Mouse (Mus musculus) olfactory bulb, adult 2 months (tissue): Measurements from ENCODE around the gene Relch. TPM values are rescaled to one million over a fixed set of nuclear protein-coding genes. Genes with fewer than 3 reads are reported as not detected.
A peak's percentile ranks its signal among the peaks of the same experiment; 100 is the strongest.

Experiments
- H3K27ac ChIP-seq: fragments of 200-500 bp; 2 replicates; pipeline ENCODE4 v1.5.1; 2012; ENCODE audit warnings: low read depth, low read length; ENCODE audit not compliant: insufficient read depth
- H3K4me1 ChIP-seq: fragments of 200-500 bp; 2 replicates; pipeline ENCODE4 v1.6.1; 2012; ENCODE audit warnings: low read length; ENCODE audit not compliant: control insufficient read depth, insufficient read depth
- H3K4me3 ChIP-seq: fragments of 200-500 bp; 2 replicates; pipeline ENCODE4 v1.5.1; 2012; ENCODE audit warnings: mild to moderate bottlenecking, low read depth, low read length, moderate library complexity; ENCODE audit not compliant: insufficient read depth
- CTCF ChIP-seq: fragments of 200-500 bp; IDR thresholded peaks from 2 replicates; pipeline ENCODE4 v1.5.1; 2012; ENCODE audit warnings: low read depth, mild to moderate bottlenecking, low read length, moderate library complexity; ENCODE audit not compliant: insufficient read depth
- POLR2A ChIP-seq: fragments of 200-500 bp; IDR thresholded peaks from 2 replicates; pipeline ENCODE4 v1.6.1; 2012; ENCODE audit warnings: mild to moderate bottlenecking, low read depth, low read length, moderate library complexity; ENCODE audit not compliant: insufficient read depth
- WGBS: fragments of 180-500 bp; shearing (Covaris S2); methylation state at CpG from one replicate; pipeline ENCODE4 v1.1.7; 2018; 5-methylcytosine and 5-hydroxymethylcytosine counted together
- polyA plus RNA-seq: library from polyadenylated mRNA; stranded (reverse); fragments of >200 nt; gene quantifications from 2 replicates; pipeline ENCODE4 v1.2.4, GENCODE M21; 2012; ENCODE audit warnings: low replicate concordance; ENCODE audit not compliant: missing spikeins, insufficient read depth, insufficient read length

Relch gene
- 163 TPM in 1 of 2 replicates, not detected in the other for polyA plus RNA-seq

- WGBS = under 1% methylated on average over 41 of the region's 41 CpGs
- Histone ChIP-seq H3K27ac (peak within 1 kb of the TSS; percentile 84), H3K4me1 (peaks cover 5% of the 10 kb centered on the region), H3K4me3 (peak within 1 kb of the TSS; percentile 98)
- TF ChIP-seq CTCF = peak; percentile 12; the same call in 1 of the 2 replicates
- TF ChIP-seq POLR2A = peak; percentile 60
Measured at GRCm38 (mm10) chr1:105663171-105663961, at the start of gene Relch, which contains the start of gene Pign. Gene Relch, plus strand, starts transcription at chr1:105663861. Gene Pign, minus strand, starts transcription at chr1:105663677.

DNA sequence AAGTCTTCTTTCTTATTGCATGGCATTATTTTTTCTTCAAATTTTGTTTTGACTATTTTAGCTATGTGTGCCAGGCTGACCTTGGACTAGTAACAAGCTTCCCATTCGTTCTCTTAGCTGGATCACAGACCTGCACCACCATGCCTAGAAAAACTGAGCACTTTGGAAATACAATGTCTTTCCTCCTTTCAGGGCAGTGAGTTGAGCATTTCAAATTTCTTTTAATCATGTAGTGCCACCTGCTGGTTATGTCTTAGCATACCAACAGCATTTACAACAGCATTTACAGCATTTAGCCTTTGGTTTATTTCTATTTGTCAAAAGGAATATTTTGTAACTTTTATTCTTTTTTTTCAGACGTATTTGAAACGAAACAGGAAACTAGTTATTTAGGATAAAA is 33.2 kb upstream of the Relch start:
- H3K27ac ChIP-seq = no peak overlapping the region
- WGBS = 22% methylated on average over 3 of the region's 3 CpGs
- TF ChIP-seq CTCF (no peak), POLR2A (no peak)
- no peaks in the 10 kb centered on the region for H3K4me1 ChIP-seq
- no peak overlapping the region for H3K4me3 ChIP-seq

DNA sequence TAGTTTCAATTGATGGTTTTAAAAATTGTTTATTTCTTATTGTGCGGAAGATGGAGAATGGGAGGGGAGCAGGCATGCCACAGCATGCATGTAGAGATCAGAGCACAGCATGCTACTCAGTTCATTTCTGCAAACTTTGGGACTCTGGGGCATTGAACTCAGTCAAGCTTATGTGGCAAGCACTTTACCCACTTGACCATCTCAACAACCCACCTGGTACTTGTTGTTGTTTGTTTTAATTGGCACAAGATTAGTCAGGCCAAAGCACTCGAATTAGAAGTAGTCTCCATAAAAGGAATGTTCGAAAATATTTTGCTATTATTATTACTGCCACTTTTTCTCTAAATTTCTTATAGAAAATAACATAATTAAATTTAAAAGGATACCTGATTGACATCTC is 19.6 kb upstream of the Relch start:
- TF ChIP-seq POLR2A = no peak
- no peak for TF ChIP-seq CTCF
- no peak overlapping the region for H3K4me3 ChIP-seq
- H3K4me1 ChIP-seq = no peaks in the 10 kb centered on the region
- WGBS = 87% methylated on average over 3 of the region's 3 CpGs
- no peak overlapping the region for H3K27ac ChIP-seq

GRCm38 (mm10) chr1:105650650-105651049 is 13.0 kb upstream of the Relch start:
- no peak for TF ChIP-seq CTCF
- no peak for TF ChIP-seq POLR2A
- Histone ChIP-seq H3K4me3 (no peak overlapping the region), H3K27ac (no peak overlapping the region), H3K4me1 (no peaks in the 10 kb centered on the region)
- WGBS = 97% methylated on average over 1 of the region's 1 CpGs

DNA sequence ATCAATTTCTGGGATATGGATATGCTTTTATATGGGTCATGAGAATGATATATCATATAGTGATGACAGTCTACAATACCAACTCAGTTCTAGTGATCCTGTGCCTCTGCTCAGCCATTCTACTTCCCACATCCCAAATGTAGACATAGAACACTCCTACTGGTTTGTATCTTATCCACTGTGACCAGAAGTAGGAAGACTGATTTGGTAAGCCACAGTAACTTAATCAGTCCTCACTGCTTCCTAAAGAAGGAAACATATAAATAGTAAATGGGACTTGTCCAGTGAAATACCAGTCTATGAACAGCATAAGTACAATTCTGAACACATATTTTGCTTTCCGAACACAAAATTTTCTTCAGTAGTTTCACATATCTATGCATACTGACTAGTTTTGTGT is 9.7 kb upstream of the Relch start:
- Histone ChIP-seq H3K4me3 (no peak overlapping the region), H3K4me1 (no peaks in the 10 kb centered on the region), H3K27ac (no peak overlapping the region)
- TF ChIP-seq CTCF = no peak
- TF ChIP-seq POLR2A = no peak
- WGBS = 98% methylated on average over 1 of the region's 1 CpGs

- 22% methylated on average over 3 of the region's 3 CpGs for WGBS
- no peaks in the 10 kb centered on the region for H3K4me1 ChIP-seq
- no peak overlapping the region for H3K4me3 ChIP-seq
- H3K27ac ChIP-seq = no peak overlapping the region
- TF ChIP-seq POLR2A = no peak
- no peak for TF ChIP-seq CTCF
Measured at GRCm38 (mm10) chr1:105660015-105660414, 3.6 kb upstream of the Relch start.

DNA sequence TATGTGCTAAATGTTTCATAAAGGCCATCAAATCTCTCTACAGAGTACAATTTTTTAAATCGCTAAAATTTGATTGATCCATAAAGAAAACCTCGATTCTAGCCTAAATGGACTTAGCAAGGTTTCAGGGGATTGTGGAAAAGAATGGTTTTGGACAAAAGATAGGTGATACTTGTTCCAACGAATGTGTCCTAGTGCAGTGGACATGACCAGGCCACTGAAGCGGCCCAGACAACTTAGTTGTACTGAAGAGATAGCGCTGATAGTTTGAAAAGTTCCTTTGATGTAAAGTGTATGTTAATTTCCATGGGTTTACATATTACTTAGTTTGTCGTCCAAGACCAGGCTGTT is 866 bp upstream of the Relch start:
- Histone ChIP-seq H3K27ac (no peak overlapping the region), H3K4me3 (peak overlapping the region; percentile 98), H3K4me1 (peaks cover 5% of the 10 kb centered on the region)
- TF ChIP-seq POLR2A = no peak
- TF ChIP-seq CTCF = no peak
- WGBS = 8% methylated on average over 6 of the region's 6 CpGs

GRCm38 (mm10) chr1:105663962-105664812 is 526 bp downstream of the Relch start:
- Histone ChIP-seq H3K4me3 (peak overlapping the region; percentile 98), H3K4me1 (peaks cover 5% of the 10 kb centered on the region), H3K27ac (peak overlapping the region; percentile 84)
- TF ChIP-seq POLR2A (no peak), CTCF (no peak)
- WGBS = under 1% methylated on average over 68 of the region's 68 CpGs

DNA sequence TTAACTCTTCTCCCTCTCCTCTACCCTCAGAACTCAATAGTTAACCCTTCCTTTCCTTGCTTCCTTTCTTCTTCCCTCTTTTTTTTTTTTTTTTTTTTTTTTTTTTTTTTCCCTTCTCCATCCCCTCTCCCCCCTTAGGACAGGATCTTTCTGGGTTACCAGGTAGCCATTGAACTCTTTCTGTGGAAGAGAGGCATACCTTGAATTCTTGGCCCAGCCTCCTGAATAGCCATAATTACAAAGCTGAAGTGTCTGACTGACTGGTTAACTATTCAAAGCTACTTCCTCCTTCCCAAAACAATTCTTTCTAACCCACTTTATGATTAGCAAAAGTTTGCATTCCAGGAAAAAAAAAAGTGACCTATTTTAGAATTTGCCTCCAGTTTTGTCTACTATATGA is 6.0 kb downstream of the Relch start:
- peaks cover 5% of the 10 kb centered on the region for H3K4me1 ChIP-seq
- TF ChIP-seq CTCF (no peak), POLR2A (no peak)
- H3K27ac ChIP-seq = no peak overlapping the region
- no peak overlapping the region for H3K4me3 ChIP-seq
